Mouse (Mus musculus): ENCODE data around the gene Chpt1. TPM values are rescaled to one million over a fixed set of nuclear protein-coding genes. Genes with fewer than 3 reads are reported as not detected.
"Not testable (repeated sequence)": the region's sequence is repeated elsewhere in the genome, so short reads cannot be mapped to it uniquely, and the experiment has no call there.

Chpt1 gene
- total RNA-seq, 2 experiments from 2014 or later: 35.6 to 42.1 TPM

- DNase-seq (ENCODE audit: low spot score in 2 of 2): no peak
- intact Hi-C loops (cut with DNase I): loop anchor here (5.0 kb wide), 2 partner anchors 172 to 232 kb away; partner anchors contain the start of gene Arl1
Measured at GRCm38 (mm10) chr10:88499993-88500392, 3.9 kb downstream of the Chpt1 start.

- DNase-seq (ENCODE audit: low spot score in 2 of 2): no peak
- intact Hi-C loops (cut with DNase I): no loop called here
Measured at GRCm38 (mm10) chr10:88496864-88497564, 6.9 kb downstream of the Chpt1 start.

- no peak for DNase-seq (ENCODE audit: low spot score in 2 of 2)
- intact Hi-C loops (cut with DNase I): no loop called here
Measured at GRCm38 (mm10) chr10:88494959-88495587, 8.8 kb downstream of the Chpt1 start.

- no peak for DNase-seq (ENCODE audit: low spot score in 2 of 2)
- intact Hi-C loops (cut with DNase I): no loop called here
Measured at GRCm38 (mm10) chr10:88492658-88493057, 11.2 kb downstream of the Chpt1 start.

- intact Hi-C loops (cut with DNase I): no loop called here
- DNase-seq (ENCODE audit: low spot score in 2 of 2): no peak
Measured at GRCm38 (mm10) chr10:88491632-88492031, 12.2 kb downstream of the Chpt1 start.

- DNase-seq (ENCODE audit: low spot score in 2 of 2): no peak
- intact Hi-C loops (cut with DNase I): no loop called here
Measured at GRCm38 (mm10) chr10:88488629-88489028, 15.2 kb downstream of the Chpt1 start.

- DNase-seq (ENCODE audit: low spot score in 2 of 2); intact Hi-C loops (cut with DNase I): not testable (repeated sequence)
Measured at GRCm38 (mm10) chr10:88482866-88483265, 21.0 kb downstream of the Chpt1 start.

- intact Hi-C loops (cut with DNase I): no loop called here
- DNase-seq (ENCODE audit: low spot score in 2 of 2): no peak
Measured at GRCm38 (mm10) chr10:88460122-88460820, 43.6 kb downstream of the Chpt1 start.

GRCm38 (mm10) chr10:88459502-88459992 lies 44.3 kb downstream of the Chpt1 start, which contains the start of gene Sycp3:
TSS of gene Sycp3 (plus strand) at chr10:88459569.
- intact Hi-C loops (cut with DNase I): no loop called here
- no peak for DNase-seq (ENCODE audit: low spot score in 2 of 2)

- DNase-seq (ENCODE audit: low spot score in 2 of 2): no peak
- intact Hi-C loops (cut with DNase I): no loop called here
Measured at GRCm38 (mm10) chr10:88457816-88458215, 46.1 kb downstream of the Chpt1 start.

- intact Hi-C loops (cut with DNase I): no loop called here
- DNase-seq (ENCODE audit: low spot score in 2 of 2): no peak
Measured at GRCm38 (mm10) chr10:88451990-88452389, 51.9 kb downstream of the Chpt1 start.

GRCm38 (mm10) chr10:88451221-88451620 lies 52.7 kb downstream of the Chpt1 start:
- DNase-seq (ENCODE audit: low spot score in 2 of 2): peak in 1 of 2 experiments; percentile 22
- intact Hi-C loops (cut with DNase I): no loop called here

- DNase-seq (ENCODE audit: low spot score in 2 of 2): no peak
- intact Hi-C loops (cut with DNase I): loop anchor here (10.0 kb wide), 1 partner anchor 294 kb away; the partner anchor contains the start of gene Arl1
Measured at GRCm38 (mm10) chr10:88441224-88441623, 62.6 kb downstream of the Chpt1 start.

GRCm38 (mm10) chr10:88427998-88428397 lies 75.9 kb downstream of the Chpt1 start:
- intact Hi-C loops (cut with DNase I): no loop called here
- no peak for DNase-seq (ENCODE audit: low spot score in 2 of 2)

GRCm38 (mm10) chr10:88426896-88427295 lies 77.0 kb downstream of the Chpt1 start:
- DNase-seq (ENCODE audit: low spot score in 2 of 2): no peak
- intact Hi-C loops (cut with DNase I): loop anchor here (1.0 kb wide), 1 partner anchor 48 kb away; the partner anchor contains the start of genes Dram1 and Gnptab

GRCm38 (mm10) chr10:88426158-88426816 lies 77.6 kb downstream of the Chpt1 start:
- peak in 1 of 2 experiments; percentile 37 for DNase-seq (ENCODE audit: low spot score in 2 of 2)
- intact Hi-C loops (cut with DNase I): loop anchor here (1.0 kb wide), 1 partner anchor 47 kb away; the partner anchor contains the start of genes Dram1 and Gnptab

- intact Hi-C loops (cut with DNase I): no loop called here
- DNase-seq (ENCODE audit: low spot score in 2 of 2): no peak
Measured at GRCm38 (mm10) chr10:88420655-88421435, 83.0 kb downstream of the Chpt1 start.

GRCm38 (mm10) chr10:88420141-88420541 lies 83.7 kb downstream of the Chpt1 start:
- intact Hi-C loops (cut with DNase I): no loop called here
- DNase-seq (ENCODE audit: low spot score in 2 of 2): no peak

- no peak for DNase-seq (ENCODE audit: low spot score in 2 of 2)
- intact Hi-C loops (cut with DNase I): no loop called here
Measured at GRCm38 (mm10) chr10:88417686-88418085, 86.2 kb downstream of the Chpt1 start.
